Mouse (Mus musculus) T-cell, adult 2 months (primary cell): ENCODE data around the gene Gm47791.
A peak's percentile ranks its signal among the peaks of the same experiment; 100 is the strongest.

Experiments
- DNase-seq: peaks from one replicate; pipeline ENCODE4 v3.0.0; 2022; ENCODE audit warnings: low spot score

Gm47791 gene

DNA sequence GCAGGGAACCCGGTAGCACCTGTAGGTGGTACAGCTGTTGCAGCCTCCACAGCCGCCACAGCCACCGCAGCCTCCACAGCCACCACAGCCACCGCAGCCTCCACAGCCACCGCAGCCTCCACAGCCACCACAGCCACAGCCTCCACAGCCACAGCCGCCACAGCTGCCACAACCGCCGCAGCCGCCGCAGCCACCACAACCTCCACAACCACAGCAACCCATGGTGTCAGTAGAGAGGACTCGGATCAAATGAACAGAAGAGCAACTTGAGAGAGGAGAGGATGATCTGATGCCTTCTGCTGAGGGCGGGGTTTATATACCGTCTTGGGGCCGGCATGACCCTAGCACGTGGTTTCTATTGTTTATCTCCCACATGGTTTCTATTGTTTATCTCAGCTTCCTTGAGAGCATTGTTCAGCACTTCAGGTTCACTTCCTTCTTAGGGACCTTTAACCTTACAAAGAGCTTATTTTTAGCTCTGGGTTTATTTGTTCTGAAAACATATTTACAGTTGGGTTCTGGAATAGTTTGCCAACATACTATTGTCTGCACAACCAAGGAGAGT lies at the start of gene Gm47791:
Gene Gm47791 (minus strand): TSS at position 222 of the 565 bp plus-strand sequence.
- no peak for DNase-seq

DNA sequence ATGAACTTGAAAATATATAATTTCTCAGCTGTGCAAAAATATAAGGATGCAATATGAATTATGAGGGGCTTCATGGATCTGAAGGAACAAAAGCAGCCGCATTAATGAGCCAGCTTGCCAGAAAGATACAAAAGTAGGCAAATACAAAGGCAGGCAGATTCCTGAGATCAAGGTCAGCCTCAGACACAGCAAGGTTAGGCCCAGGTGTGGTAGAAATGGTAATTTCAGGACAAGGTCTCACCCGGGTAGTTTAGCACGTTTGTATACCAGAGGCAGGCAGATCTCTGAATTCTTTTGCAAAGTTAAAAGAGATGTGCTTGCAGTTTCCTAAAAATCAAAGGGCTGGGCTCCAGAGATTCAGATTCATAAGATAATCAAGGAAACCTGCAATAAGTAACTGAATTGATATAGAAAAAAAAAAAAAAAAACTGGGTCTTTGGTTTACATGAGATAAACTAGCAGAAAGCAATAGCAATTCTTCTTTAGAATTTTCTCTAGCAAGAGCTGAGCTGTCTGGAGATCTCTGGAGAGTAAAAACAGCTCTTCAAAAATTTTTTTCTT lies 49.7 kb upstream of the Gm47791 start:
- no peak for DNase-seq

DNA sequence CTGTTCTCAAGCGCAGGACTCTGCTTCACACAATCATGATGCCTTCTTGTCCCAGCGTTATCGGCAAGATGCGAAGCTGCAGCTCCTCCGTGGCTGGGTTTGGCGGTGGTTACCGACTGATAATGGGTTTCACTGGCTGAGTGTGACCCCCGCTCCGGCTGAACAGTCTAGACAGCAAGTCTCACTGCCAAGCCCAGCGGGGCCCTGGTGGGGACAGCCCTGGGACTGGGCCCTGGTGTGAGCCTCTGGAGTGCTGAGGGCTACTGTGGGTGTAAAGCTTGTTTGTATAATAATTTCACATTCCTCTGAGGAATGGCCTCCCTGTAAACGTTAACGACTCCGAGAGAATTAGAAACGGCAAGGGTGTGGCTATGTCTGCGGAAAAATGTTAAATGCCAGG lies 49.1 kb upstream of the Gm47791 start:
- no peak for DNase-seq

DNA sequence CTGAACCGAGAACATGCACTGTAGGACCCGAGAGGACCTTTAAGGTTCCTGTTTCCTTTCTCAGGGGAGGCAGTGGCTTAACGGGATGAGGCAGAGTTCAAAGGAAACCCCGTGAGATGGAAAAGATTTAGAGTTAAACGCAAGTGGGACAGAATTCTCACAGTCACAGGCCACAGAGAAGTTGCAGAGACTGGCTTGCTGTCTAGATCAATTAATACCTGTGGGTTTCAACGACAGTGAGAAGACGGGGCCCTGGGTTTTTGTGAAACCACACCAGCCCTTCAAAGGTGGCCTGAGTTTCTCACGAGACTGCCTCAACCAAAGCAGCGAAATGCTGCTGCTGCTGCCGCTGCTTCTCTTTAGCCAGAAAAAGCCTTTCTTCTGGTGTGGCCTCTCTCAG lies 48.3 kb upstream of the Gm47791 start:
- DNase-seq, result peak; percentile 61

DNA sequence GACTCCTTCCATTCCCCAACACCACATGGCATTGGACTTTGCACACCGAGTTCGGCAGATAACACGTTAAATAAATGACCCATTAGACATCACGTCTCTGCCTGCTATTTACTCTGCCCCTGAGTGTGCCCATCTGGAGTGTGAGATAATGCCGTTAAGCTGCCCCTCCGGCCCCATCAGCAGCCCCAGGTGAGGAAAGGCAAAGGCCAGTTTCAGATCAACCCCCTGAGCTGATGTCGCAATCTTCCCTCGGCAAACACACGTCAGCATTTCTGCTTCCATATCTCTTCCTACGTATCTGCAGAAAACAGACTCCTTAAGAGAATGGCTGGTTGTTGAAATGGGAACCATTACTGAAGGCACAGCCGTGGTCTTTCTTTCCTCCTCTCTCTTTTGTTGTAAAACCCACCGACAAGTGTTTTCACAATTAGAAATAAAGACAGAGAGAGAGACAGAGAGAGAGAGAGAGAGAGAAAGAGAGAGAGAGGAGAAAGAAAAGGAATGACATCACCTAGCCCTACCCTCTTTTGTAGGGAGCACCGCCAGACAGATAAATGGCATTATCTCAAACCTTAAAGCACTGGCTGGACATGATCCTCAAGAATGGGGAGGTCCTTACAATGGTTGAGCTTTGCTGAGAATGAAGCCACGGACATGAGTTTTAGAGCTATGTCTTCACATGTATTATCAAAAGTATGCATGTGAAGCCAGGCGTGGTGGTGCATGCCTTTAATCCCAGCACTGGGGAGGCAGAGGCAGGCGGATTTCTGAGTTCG lies 45.1 kb upstream of the Gm47791 start:
- DNase-seq, result no peak

DNA sequence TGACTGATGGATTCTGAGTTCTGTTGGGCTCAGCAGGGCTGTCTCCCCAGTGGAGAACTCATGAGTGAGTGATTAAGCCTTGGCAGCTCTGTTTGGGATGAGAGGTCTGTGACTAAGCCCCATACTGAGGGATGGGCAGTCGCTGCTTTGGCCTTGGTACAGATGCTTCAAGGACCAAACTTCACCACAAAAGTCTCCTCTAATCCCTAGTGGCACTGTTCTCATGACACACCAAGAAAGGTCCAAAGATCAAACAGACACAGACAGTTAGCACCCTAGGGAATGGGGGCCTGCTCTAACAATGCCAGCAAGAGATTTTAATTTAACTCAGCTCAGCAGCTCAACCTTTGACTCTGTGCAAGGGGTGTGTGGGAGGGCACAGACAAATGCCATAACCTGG lies 40.7 kb upstream of the Gm47791 start:
- DNase-seq, result no peak

DNA sequence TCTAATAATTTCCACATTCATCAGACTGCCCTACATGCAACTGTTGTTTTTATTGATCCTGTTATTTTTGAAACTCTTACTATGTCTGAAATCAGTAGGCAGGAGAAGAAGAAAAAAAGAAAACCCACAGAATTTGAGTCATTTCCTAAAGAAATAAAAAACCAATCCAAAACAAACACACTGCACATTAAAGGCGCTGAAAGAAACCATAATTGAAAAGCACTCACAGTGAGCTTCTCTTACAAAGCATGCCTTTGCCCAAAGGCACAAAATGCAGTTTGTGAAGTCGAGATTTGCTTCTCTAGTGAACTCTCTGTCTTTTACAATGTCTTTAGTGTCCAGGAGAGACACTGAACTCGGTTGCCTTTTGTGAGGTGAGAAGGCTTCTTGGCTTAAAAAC lies 37.5 kb upstream of the Gm47791 start:
- no peak for DNase-seq

DNA sequence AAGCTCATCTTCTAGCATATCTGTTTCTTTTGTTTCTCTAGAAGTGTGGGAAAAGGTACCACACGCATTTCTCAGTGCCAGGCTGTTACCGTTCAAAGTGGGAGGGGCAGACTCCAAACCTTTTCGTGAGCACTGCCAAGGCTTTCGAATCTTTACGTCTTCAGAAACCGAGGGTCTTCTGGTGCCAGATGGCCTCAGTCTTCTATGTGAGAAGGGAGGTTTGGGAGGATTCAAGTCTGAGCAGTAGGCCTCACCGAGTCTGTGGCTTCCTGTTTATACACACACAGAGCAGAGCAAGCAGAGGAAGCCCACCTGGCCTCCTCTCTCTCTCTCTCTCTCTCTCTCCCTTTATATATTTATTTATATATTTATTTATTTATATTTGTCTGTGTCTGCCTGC lies 36.2 kb upstream of the Gm47791 start:
- DNase-seq, result peak; percentile 53

DNA sequence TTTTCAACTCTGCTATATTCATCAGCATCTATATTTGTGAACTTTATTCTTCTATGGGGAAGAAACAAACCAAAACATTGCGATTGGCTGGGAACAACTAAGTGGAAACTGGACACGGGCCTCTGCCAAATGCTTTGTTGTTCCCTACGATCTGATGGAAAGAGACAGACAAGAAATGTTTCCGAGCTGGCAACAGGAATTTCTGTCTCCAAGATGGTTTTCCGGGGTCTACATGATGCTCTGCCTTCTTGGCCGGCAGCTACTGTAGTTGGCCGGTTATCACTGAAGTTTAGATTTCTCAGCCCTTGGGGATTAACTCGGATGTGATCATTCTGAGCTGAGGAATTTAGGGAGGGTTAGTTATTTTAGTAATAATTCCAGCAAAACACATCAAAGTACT lies 35.3 kb upstream of the Gm47791 start:
- no peak for DNase-seq

DNA sequence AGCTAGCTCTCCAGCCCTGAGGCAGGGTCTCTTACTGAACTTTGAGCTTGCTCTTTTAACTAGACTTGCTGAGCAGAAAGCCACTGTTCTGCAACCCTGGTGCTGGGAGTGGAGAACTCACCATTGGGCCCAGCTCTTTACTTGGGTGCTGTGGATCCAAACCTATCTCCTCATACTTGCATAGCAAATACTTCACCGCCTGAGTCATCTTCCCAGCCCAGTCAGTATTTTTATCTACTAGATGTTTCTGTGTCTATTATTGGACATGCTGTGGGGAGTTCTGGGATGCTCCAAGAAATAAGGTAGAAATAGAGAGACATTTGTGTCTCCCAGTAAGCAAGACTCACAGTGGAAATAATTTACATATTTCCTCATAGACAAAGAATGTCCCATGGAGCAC lies 33.0 kb upstream of the Gm47791 start:
- no peak for DNase-seq

DNA sequence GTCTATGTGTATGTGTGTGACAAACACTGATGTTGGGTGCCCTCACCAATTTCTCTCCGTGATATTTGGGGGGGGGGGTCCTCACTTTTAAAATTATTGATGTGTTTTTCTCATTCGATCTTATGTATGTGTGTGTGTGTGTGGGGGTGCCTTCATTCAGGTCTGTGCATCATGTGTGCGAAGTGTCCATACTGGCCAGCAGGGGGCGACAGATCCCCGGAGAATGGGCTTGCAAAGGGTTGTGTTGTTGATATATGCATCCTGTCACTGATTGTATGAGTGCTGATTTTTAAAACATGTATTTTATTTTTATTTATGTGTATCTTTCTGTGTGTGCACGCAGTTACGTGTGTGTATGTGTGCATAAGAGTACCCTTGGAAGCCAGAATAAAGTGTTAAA lies 32.6 kb upstream of the Gm47791 start:
- DNase-seq, result peak; percentile 49

DNA sequence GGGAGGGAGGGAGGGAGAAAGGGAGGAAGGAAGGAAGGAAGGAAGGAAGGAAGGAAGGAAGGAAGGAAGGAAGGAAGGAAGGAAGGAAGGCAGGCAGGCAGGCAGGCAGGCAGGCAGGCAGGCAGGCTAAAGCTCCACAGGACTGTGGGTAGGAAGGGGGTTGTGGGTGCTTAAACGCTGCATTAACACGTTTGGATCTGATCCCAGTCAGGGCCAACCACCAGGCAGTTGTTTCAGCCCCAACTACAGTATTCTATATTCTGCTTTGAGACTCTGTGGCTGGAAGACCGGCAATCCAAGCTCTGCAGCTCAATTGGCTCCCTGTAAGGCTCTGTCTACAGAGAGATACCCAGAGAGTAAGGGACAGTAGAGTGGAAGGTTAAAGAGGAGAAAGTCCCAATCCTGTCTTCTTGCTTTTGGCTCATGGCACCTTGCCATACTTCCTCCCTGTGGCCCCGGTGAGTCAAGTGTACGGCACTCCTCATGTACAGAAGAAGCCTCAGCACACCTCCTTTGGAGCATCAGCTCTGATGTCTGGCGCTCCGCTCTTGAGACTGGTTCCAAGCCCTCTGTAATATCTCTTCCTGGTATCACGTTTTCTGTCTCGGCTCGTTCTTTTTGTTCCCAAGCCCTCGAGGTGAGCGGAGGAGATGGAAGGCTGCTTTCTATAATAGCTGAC lies 30.2 kb upstream of the Gm47791 start:
- DNase-seq, result no peak

DNA sequence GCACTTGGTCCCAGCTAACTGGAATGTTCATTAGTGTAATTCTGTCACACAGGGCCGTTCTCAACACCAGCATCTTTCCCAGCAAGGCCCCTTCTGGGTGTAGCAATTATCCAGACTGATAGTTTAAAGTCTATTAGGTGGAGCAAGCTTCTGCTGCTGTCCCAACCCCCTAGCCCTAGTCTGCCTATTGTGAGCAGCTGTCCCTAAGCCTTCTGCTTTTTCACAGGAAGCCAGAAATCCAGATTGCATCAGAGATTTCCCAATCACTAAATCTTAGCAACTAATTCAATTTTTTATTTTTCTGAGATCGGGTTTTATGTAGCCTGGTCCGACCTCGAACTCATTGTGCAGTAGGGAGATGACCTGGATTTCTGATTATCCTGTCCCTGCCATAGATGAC lies 27.9 kb upstream of the Gm47791 start:
- DNase-seq, result no peak

DNA sequence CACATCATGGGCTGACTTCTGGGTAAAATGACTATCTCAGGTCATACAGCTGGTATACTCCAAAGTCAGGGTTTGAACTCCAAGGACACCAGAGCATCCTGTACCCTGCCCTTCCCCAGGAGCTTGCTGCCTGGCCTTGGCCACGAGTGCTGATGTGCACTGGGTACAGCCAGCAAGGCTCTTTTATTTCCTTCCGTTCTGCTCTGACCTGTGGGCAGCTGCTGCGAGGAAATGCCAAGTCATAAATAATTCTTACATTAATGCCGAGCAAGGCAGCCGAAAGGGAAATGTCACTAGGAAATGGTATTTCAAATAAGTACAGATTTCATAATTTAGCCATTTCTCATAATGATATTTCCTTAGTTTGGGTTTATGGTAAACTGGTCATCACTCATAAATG lies 27.3 kb upstream of the Gm47791 start:
- no peak for DNase-seq

DNA sequence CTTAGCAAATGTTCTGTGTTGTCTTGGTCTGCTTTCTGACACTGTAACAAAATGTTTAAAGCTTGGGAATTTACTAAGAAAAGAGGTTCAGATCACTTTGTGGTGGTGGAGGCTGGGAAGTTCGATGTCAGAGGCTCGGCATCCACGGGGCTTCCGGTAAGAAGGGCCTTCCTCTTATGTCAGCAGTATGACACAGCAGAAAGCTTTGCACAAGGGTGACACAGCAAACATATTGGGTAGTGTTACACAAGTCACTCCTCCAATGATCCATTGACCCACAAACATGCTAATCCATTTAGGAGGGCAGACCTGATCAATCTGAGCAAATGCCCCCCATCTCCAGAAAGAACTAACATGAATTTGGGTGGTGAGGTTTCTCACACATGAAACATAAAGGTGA lies 26.0 kb upstream of the Gm47791 start:
- no peak for DNase-seq

DNA sequence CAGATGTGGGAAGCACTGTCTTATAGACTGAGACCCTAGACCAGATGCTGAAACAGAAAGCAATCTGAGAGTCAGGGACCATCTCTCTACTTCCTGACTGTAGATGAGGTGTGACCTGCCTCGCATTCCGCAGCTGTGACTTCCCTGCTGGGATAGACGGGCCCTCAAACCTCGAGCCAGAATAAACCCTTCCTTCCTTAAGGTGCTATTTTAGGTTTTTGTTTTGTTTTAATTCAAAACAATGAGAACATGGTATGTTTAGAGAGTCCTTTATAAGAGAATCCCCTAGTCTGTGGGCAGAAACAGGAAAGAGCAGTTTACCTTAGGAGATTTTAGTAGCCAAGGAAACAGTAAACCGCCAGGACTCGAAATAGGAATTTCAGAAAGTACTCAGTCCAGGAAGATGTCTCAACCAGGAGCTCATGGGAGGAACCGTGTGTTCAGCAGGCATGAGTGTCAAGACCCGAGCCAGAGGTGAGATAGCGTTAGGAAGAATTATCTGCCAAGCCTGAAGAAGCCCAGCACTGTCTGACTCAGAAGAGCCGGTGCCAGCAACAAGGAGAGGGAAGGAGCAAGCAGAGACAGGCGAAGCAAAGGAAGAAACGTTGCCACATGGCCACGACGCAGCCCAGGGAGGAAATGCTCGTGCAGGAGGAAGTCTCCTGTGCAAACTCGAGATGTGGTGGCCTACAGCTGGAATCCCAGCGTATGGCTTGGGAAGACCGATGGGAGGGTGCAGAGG lies 24.8 kb upstream of the Gm47791 start:
- DNase-seq, result no peak

DNA sequence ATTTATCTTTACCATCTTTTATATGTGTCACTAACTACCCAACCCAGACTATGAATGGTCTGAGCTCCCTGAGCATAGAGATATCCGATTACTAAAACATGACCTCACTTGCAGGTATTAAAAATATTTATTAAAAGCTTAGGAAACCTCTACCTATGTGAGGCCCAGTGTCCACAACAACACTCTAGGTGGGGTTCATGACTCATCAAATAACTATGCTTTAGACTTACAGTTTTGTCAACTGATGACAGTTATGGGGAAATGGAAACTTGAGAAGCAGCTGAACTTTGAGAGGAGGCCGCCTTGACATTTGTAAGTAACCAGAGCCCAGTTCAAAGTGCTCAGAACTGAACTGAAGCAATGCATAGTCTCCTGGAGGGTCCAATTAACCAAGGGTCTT lies 24.2 kb upstream of the Gm47791 start:
- no peak for DNase-seq

DNA sequence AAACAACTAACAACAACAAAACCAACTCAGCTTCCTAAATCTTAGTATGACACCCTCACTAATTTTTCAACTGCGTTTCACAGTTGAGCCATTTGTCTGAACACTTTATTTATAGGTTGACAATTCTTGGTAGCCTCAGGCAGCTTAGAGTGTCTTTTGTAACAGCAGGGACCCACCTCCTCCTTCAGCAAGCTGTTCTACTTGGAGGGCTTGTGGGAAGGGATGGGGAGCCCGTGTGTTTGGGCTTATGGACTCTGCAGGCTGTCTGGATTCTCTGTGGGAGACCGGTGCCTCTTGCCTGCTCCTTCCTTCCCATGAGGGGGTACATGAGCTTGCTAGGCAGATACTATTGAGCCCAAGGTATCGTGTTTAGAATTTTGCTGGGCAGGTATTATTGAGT lies 22.9 kb upstream of the Gm47791 start:
- DNase-seq, result no peak

DNA sequence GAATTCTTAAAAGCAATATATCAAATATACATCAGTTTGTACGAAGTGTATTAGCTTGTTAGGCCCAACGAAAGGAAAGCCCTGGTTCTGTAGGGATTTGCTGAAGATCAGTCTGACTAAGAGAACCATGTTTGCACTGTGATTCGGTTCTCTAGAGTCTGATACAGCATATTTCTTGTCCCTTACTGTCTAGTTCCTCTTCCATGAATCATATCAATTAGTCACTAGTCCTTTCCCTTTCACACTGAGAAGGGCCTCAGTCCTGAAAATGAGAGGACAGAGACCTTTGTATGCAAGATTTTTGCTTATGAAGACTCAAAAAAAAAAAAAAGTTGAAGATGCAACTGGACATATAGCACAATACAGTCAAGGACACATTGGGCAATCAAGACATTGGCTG lies 22.1 kb upstream of the Gm47791 start:
- no peak for DNase-seq

DNA sequence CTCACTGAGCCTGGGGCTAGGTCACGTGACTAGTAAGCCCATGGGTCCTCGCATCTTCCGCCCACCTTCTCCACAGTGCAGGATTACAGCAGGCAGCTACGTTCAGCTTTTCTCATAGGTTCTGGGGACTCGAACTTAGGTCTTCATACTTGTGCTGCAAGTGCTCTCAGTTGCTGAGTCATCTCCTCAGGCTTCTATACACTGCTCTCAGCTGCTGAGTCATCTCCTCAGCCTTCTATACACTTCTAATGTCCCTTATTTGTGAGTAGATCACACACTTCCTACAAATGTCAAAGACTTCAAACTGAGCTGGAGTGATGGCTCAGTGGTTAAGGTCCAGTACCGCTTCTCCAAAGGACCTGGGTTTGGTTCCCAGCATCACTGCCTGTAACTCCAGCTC lies 21.2 kb upstream of the Gm47791 start:
- DNase-seq, result no peak

DNA sequence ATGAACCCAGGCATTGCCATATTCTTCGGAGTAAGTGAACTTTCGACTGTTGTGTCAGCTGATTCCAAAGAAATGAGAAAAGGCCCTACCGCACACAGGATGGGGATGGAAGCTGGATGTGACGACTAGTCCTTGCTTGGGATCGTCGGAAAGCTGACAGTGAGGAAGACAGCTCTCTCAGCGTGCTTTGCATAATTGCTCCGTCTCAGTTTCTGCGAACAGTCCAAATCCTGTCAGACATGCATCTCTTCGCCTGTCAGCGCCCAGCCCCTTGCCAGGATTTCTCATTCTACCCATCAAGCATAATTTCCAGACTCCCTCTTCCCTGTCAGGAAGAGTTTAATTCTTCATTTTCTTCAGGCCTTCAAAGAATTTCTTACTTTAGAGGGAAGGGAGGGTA lies 20.1 kb upstream of the Gm47791 start:
- no peak for DNase-seq

DNA sequence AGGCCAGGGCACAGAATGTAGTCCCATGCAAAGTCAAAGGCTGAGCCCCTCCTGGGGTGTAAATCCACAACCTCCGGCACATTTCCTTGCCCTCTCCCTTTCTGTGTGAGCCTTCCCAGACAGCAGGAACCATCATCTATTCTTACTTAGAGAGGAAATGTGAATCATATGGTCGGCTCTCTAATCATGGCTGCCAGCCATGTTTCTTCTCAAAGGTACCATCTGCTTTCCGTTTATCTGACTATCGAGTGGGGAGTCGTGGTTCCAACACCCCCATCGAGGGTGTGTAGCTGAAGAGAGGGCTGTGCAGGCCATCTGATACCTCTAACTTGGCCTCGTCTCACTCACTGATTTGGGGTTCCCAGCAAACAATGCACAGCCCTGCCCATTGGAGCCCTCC lies 17.0 kb upstream of the Gm47791 start:
- no peak for DNase-seq

DNA sequence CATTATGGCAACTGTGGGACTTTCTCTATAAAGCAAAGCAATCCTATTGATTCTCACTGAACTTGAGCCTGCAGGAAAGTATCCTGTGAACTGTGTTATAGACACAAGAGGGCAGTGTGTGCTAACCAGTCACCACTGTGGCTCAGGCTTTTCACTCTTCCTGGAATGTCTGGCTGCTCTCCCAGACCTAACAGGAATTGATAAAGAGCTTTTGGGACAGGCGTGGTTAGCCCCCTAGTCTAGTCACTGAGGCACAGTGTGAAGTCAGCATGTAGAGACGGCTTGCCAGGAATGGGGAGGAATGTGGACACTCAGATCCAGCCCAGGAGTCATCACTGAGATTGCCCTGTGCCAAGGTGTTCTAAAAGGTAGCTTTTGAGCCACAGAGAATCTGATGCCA lies 16.4 kb upstream of the Gm47791 start:
- DNase-seq, result peak; percentile 16
